Mouse (Mus musculus) liver, embryonic 15.5 days (tissue): ENCODE results near the gene 4931428F04Rik. TPM values are rescaled to one million over a fixed set of nuclear protein-coding genes. Genes with fewer than 3 reads are reported as not detected.

Source experiments
- ATAC-seq: fragments of 200-750 bp; cut with Nextera tagmentation; 2 replicates; pipeline ENCODE4 v1.8.0; 2017; ENCODE audit warnings: moderate number of reproducible peaks, mild to moderate bottlenecking, moderate library complexity; ENCODE audit not compliant: insufficient read depth
- H3K27ac ChIP-seq: fragments of 300-500 bp; sonication (generic); replicated peaks from 2 replicates; pipeline ENCODE4 v1.5.1; 2015; ENCODE audit warnings: mild to moderate bottlenecking, inconsistent platforms
- H3K27me3 ChIP-seq: fragments of 300-500 bp; sonication (generic); 2 replicates; pipeline ENCODE4 v1.6.1; 2015; ENCODE audit warnings: mild to moderate bottlenecking, inconsistent platforms
- H3K36me3 ChIP-seq: fragments of 300-500 bp; sonication (generic); replicated peaks from 2 replicates; pipeline ENCODE4 v1.6.1; 2015; ENCODE audit warnings: moderate library complexity, mild to moderate bottlenecking, inconsistent platforms
- H3K4me1 ChIP-seq: fragments of 300-500 bp; sonication (generic); replicated peaks from 2 replicates; pipeline ENCODE4 v1.6.1; 2015; ENCODE audit warnings: inconsistent platforms
- H3K4me2 ChIP-seq: fragments of 300-500 bp; sonication (generic); 2 replicates; pipeline ENCODE4 v1.6.1; 2015; ENCODE audit warnings: moderate library complexity, mild to moderate bottlenecking, inconsistent platforms
- H3K4me3 ChIP-seq: fragments of 300-500 bp; sonication (generic); replicated peaks from 2 replicates; pipeline ENCODE4 v1.5.1; 2015; ENCODE audit warnings: mild to moderate bottlenecking, inconsistent platforms
- H3K9ac ChIP-seq: fragments of 300-500 bp; sonication (generic); 2 replicates; pipeline ENCODE4 v1.6.1; 2015; ENCODE audit warnings: moderate library complexity, mild to moderate bottlenecking, inconsistent platforms
- H3K9me3 ChIP-seq: fragments of 300-500 bp; sonication (generic); replicated peaks from 2 replicates; pipeline ENCODE4 v1.6.1; 2016; ENCODE audit warnings: inconsistent platforms
- WGBS: fragments of 180-500 bp; shearing (Covaris S2); methylation state at CpG from one replicate; pipeline ENCODE4 v1.1.7; 2015; ENCODE audit warnings: mixed read lengths; ENCODE audit not compliant: insufficient replicate concordance; 5-methylcytosine and 5-hydroxymethylcytosine counted together
- polyA plus RNA-seq: library from polyadenylated mRNA; unstranded; fragments of >200 nt; fragmentation: Nextera tagmentation; extraction: Ambion mirVana; gene quantifications from 2 replicates; pipeline ENCODE4 v1.2.1, GENCODE M21; 2015

Gene 4931428F04Rik
- polyA plus RNA-seq, 1 experiment from 2014 or later, result 0.59 TPM

GRCm38 (mm10) chr8:105258911-105259720, 30.5 kb downstream of the 4931428F04Rik start:
- H3K4me3 ChIP-seq, result peak overlapping the region; percentile 42
- no peaks in the 10 kb centered on the region for H3K9me3 ChIP-seq
- peaks cover 85% of the 10 kb centered on the region for H3K27me3 ChIP-seq
- no peak overlapping the region; the same call in 1 of the 2 replicates for H3K9ac ChIP-seq
- H3K36me3 ChIP-seq, result no peaks in the 10 kb centered on the region
- WGBS, result 17% methylated on average over 55 of the region's 55 CpGs
- no peak for ATAC-seq
- H3K4me1 ChIP-seq, result peaks cover 71% of the 10 kb centered on the region
- H3K27ac ChIP-seq, result no peak overlapping the region
- H3K4me2 ChIP-seq, result peak overlapping the region; percentile 78

GRCm38 (mm10) chr8:105257318-105258114, 32.1 kb downstream of the 4931428F04Rik start:
- ATAC-seq, result no peak
- H3K27ac ChIP-seq, result no peak overlapping the region
- peaks cover 13% of the 10 kb centered on the region for H3K36me3 ChIP-seq
- H3K4me1 ChIP-seq, result peaks cover 73% of the 10 kb centered on the region
- H3K27me3 ChIP-seq, result peaks cover 70% of the 10 kb centered on the region
- no peak overlapping the region for H3K9ac ChIP-seq
- 70% methylated on average over 7 of the region's 7 CpGs for WGBS
- no peaks in the 10 kb centered on the region for H3K9me3 ChIP-seq
- no peak overlapping the region for H3K4me3 ChIP-seq
- H3K4me2 ChIP-seq, result no peak overlapping the region

- peaks cover 48% of the 10 kb centered on the region for H3K27me3 ChIP-seq
- peaks cover 55% of the 10 kb centered on the region for H3K4me1 ChIP-seq
- peak within 1 kb of the TSS; percentile 84 for H3K27ac ChIP-seq
- peaks cover 38% of the 10 kb centered on the region for H3K36me3 ChIP-seq
- peak within 1 kb of the TSS; percentile 66 for H3K9ac ChIP-seq
- H3K4me2 ChIP-seq, result peak within 1 kb of the TSS; percentile 100
- 2% methylated on average over 14 of the region's 14 CpGs for WGBS
- H3K9me3 ChIP-seq, result no peaks in the 10 kb centered on the region
- peak; percentile 92 for ATAC-seq
- peak within 1 kb of the TSS; percentile 74 for H3K4me3 ChIP-seq
These were observed 34.7 kb downstream of the 4931428F04Rik start, which contains the start of gene B3gnt9 for GRCm38 (mm10) chr8:105254966-105255350. TSS of gene B3gnt9 (minus strand) at chr8:105255153.

GRCm38 (mm10) chr8:105254152-105254965, 35.3 kb downstream of the 4931428F04Rik start:
- Histone ChIP-seq H3K4me2 (peak overlapping the region; percentile 100), H3K4me1 (peaks cover 49% of the 10 kb centered on the region), H3K27ac (peak overlapping the region; percentile 84), H3K9ac (peak overlapping the region; percentile 66), H3K27me3 (peaks cover 42% of the 10 kb centered on the region), H3K36me3 (peaks cover 44% of the 10 kb centered on the region), H3K4me3 (peak overlapping the region; percentile 74), H3K9me3 (no peaks in the 10 kb centered on the region)
- under 1% methylated on average over 74 of the region's 74 CpGs for WGBS
- peak; percentile 94 for ATAC-seq

GRCm38 (mm10) chr8:105253766-105254151, 35.9 kb downstream of the 4931428F04Rik start:
- H3K4me3 ChIP-seq, result peak overlapping the region; percentile 74
- 53% methylated on average over 20 of the region's 20 CpGs for WGBS
- H3K36me3 ChIP-seq, result peaks cover 50% of the 10 kb centered on the region
- no peak for ATAC-seq
- peak overlapping the region; percentile 84; the same call in 1 of the 2 replicates for H3K27ac ChIP-seq
- H3K27me3 ChIP-seq, result peaks cover 36% of the 10 kb centered on the region
- peak overlapping the region; percentile 66; the same call in 1 of the 2 replicates for H3K9ac ChIP-seq
- peak overlapping the region; percentile 100 for H3K4me2 ChIP-seq
- H3K9me3 ChIP-seq, result no peaks in the 10 kb centered on the region
- H3K4me1 ChIP-seq, result peaks cover 43% of the 10 kb centered on the region

GRCm38 (mm10) chr8:105252680-105253537, 36.8 kb downstream of the 4931428F04Rik start:
- H3K27me3 ChIP-seq, result peaks cover 28% of the 10 kb centered on the region
- no peaks in the 10 kb centered on the region for H3K9me3 ChIP-seq
- H3K4me1 ChIP-seq, result peaks cover 40% of the 10 kb centered on the region
- WGBS, result 54% methylated on average over 10 of the region's 10 CpGs
- H3K4me3 ChIP-seq, result no peak overlapping the region
- no peak for ATAC-seq
- H3K27ac ChIP-seq, result no peak overlapping the region
- peak overlapping the region; percentile 100; the same call in 1 of the 2 replicates for H3K4me2 ChIP-seq
- peaks cover 58% of the 10 kb centered on the region for H3K36me3 ChIP-seq
- H3K9ac ChIP-seq, result no peak overlapping the region

GRCm38 (mm10) chr8:105251954-105252353, 37.7 kb downstream of the 4931428F04Rik start:
- Histone ChIP-seq H3K4me2 (no peak overlapping the region), H3K4me3 (no peak overlapping the region), H3K36me3 (peaks cover 68% of the 10 kb centered on the region), H3K9me3 (no peaks in the 10 kb centered on the region), H3K27me3 (peaks cover 20% of the 10 kb centered on the region; the same call in 1 of the 2 replicates), H3K4me1 (peaks cover 40% of the 10 kb centered on the region), H3K27ac (no peak overlapping the region), H3K9ac (no peak overlapping the region)
- 79% methylated on average over 6 of the region's 6 CpGs for WGBS
- ATAC-seq, result no peak

- Histone ChIP-seq H3K36me3 (peaks cover 74% of the 10 kb centered on the region), H3K9me3 (no peaks in the 10 kb centered on the region), H3K4me1 (no peaks in the 10 kb centered on the region), H3K4me2 (no peak overlapping the region), H3K27me3 (no peaks in the 10 kb centered on the region), H3K4me3 (no peak overlapping the region), H3K9ac (no peak overlapping the region), H3K27ac (no peak overlapping the region)
- WGBS, result 91% methylated on average over 7 of the region's 7 CpGs
- no peak for ATAC-seq
These were observed 48.6 kb downstream of the 4931428F04Rik start for GRCm38 (mm10) chr8:105241016-105241415.

- Histone ChIP-seq H3K27ac (no peak overlapping the region), H3K4me3 (no peak overlapping the region), H3K27me3 (no peaks in the 10 kb centered on the region), H3K9me3 (no peaks in the 10 kb centered on the region), H3K4me1 (peaks cover 17% of the 10 kb centered on the region), H3K4me2 (no peak overlapping the region), H3K36me3 (peaks cover 65% of the 10 kb centered on the region), H3K9ac (no peak overlapping the region)
- no peak for ATAC-seq
- WGBS, result 69% methylated on average over 14 of the region's 14 CpGs
These were observed 52.1 kb downstream of the 4931428F04Rik start for GRCm38 (mm10) chr8:105237442-105238142.
